Mouse (Mus musculus) MEL (cell line): ENCODE data around the gene Plaur. TPM values are rescaled to one million over a fixed set of nuclear protein-coding genes. Genes with fewer than 3 reads are reported as not detected.

Experiments used
- DNase-seq: peaks from one replicate; pipeline ENCODE4 v3.0.0; 2011; ENCODE audit warnings: low read depth, low spot score
- H3K27ac ChIP-seq: 2 replicates; pipeline ENCODE4 v1.5.1; 2012; ENCODE audit warnings: low read depth, mild to moderate bottlenecking, control low read depth, low read length, moderate library complexity; ENCODE audit not compliant: control insufficient read depth
- H3K27me3 ChIP-seq, 2 experiments: fragments of 150-350 bp in 1 of 2; sonication (generic) in 1 of 2; 2 replicates each; pipeline ENCODE4 v1.6.1; 2012; ENCODE audit warnings: low read length in 2 of 2, mild to moderate bottlenecking in 2 of 2, improper control_type of control experiment in 1 of 2, moderate library complexity in 1 of 2; ENCODE audit not compliant: insufficient read depth in 2 of 2, control insufficient read depth in 1 of 2
- H3K36me3 ChIP-seq, 2 experiments: 2 replicates each; pipeline ENCODE4 v1.6.1; 2012 to 2014; ENCODE audit warnings: low read length in 2 of 2, improper control_type of control experiment in 1 of 2, inconsistent platforms in 1 of 2, mild to moderate bottlenecking in 1 of 2; ENCODE audit not compliant: insufficient read depth in 2 of 2, control insufficient read depth in 1 of 2
- H3K4me1 ChIP-seq, 2 experiments: fragments of 150-350 bp in 1 of 2; sonication (generic) in 1 of 2; 2 replicates each; pipeline ENCODE4 v1.6.1; 2012; ENCODE audit warnings: low read length in 2 of 2, improper control_type of control experiment in 1 of 2, mild to moderate bottlenecking in 1 of 2; ENCODE audit not compliant: insufficient read depth in 2 of 2, control insufficient read depth in 1 of 2
- H3K4me3 ChIP-seq, 2 experiments: fragments of 150-350 bp in 1 of 2; sonication (generic) in 1 of 2; 2 replicates each; pipeline ENCODE4 v1.5.1; 2012; ENCODE audit warnings: low read depth in 2 of 2, low read length in 2 of 2, mild to moderate bottlenecking in 2 of 2, moderate library complexity in 2 of 2, control low read depth in 1 of 2, improper control_type of control experiment in 1 of 2; ENCODE audit not compliant: control insufficient read depth in 1 of 2, insufficient read depth in 1 of 2
- H3K79me2 ChIP-seq: 2 replicates; pipeline ENCODE4 v1.6.1; 2012; ENCODE audit warnings: mild to moderate bottlenecking, low read length, moderate library complexity; ENCODE audit not compliant: control insufficient read depth, poor library complexity, insufficient read depth
- H3K9ac ChIP-seq: 2 replicates; pipeline ENCODE4 v1.6.1; 2012; ENCODE audit warnings: low read depth, mild to moderate bottlenecking, control low read depth, low read length, moderate library complexity; ENCODE audit not compliant: control insufficient read depth, poor library complexity, severe bottlenecking
- H3K9me3 ChIP-seq: fragments of 150-350 bp; sonication (generic); replicated peaks from 2 replicates; pipeline ENCODE4 v1.6.1; 2012; ENCODE audit warnings: mild to moderate bottlenecking, low read length, improper control_type of control experiment, moderate library complexity; ENCODE audit not compliant: insufficient read depth
- CHD1 ChIP-seq: IDR thresholded peaks from 2 replicates; pipeline ENCODE4 v1.6.1; 2012; ENCODE audit warnings: low read depth, mild to moderate bottlenecking, inconsistent platforms, low read length, improper control_type of control experiment
- E2F4 ChIP-seq: IDR thresholded peaks from 2 replicates; pipeline ENCODE4 v1.6.1; 2011; ENCODE audit warnings: low read depth, low read length, improper control_type of control experiment, borderline replicate concordance
- ELF1 ChIP-seq: IDR thresholded peaks from 2 replicates; pipeline ENCODE4 v1.6.1; 2014; ENCODE audit warnings: low read depth, mild to moderate bottlenecking, inconsistent platforms, low read length, improper control_type of control experiment, moderate library complexity
- GABPA ChIP-seq: IDR thresholded peaks from 2 replicates; pipeline ENCODE4 v1.6.1; 2012; ENCODE audit warnings: low read depth, mild to moderate bottlenecking, inconsistent platforms, low read length, improper control_type of control experiment, moderate library complexity
- GATA1 ChIP-seq: IDR thresholded peaks from 2 replicates; pipeline ENCODE4 v1.6.1; 2011; ENCODE audit warnings: low read depth, low read length, improper control_type of control experiment
- KAT2A ChIP-seq: conservative IDR thresholded peaks from 2 replicates; pipeline ENCODE4 v1.6.1; 2012; ENCODE audit warnings: low read depth, low read length, improper control_type of control experiment, inconsistent platforms
- MAFK ChIP-seq: IDR thresholded peaks from 2 replicates; pipeline ENCODE4 v1.6.1; 2011; ENCODE audit warnings: low read depth, mild to moderate bottlenecking, low read length, improper control_type of control experiment, borderline replicate concordance
- MAX ChIP-seq: IDR thresholded peaks from 2 replicates; pipeline ENCODE4 v1.6.1; 2011; ENCODE audit warnings: low read length, improper control_type of control experiment
- MAZ ChIP-seq: IDR thresholded peaks from 2 replicates; pipeline ENCODE4 v1.6.1; 2012; ENCODE audit warnings: low read depth, mild to moderate bottlenecking, inconsistent platforms, low read length, improper control_type of control experiment
- MXI1 ChIP-seq: IDR thresholded peaks from 2 replicates; pipeline ENCODE4 v1.6.1; 2011; ENCODE audit warnings: mild to moderate bottlenecking, low read depth, low read length, improper control_type of control experiment
- MYC ChIP-seq: IDR thresholded peaks from 2 replicates; pipeline ENCODE4 v1.6.1; 2011; ENCODE audit warnings: low read depth, mild to moderate bottlenecking, low read length, improper control_type of control experiment, moderate library complexity
- POLR2AphosphoS5 ChIP-seq: IDR thresholded peaks from 2 replicates; pipeline ENCODE4 v1.6.1; 2012; ENCODE audit warnings: low read depth, borderline replicate concordance, mild to moderate bottlenecking, inconsistent platforms, low read length, moderate library complexity, mixed read lengths
- SIN3A ChIP-seq: IDR thresholded peaks from 2 replicates; pipeline ENCODE4 v1.6.1; 2012; ENCODE audit warnings: low read length, improper control_type of control experiment, inconsistent platforms
- SMC3 ChIP-seq: IDR thresholded peaks from 2 replicates; pipeline ENCODE4 v1.6.1; 2011; ENCODE audit warnings: low read depth, low read length, improper control_type of control experiment
- TCF12 ChIP-seq: IDR thresholded peaks from 2 replicates; pipeline ENCODE4 v1.6.1; 2014; ENCODE audit warnings: low read depth, mild to moderate bottlenecking, inconsistent platforms, low read length, improper control_type of control experiment, moderate library complexity
- USF1 ChIP-seq: IDR thresholded peaks from 2 replicates; pipeline ENCODE4 v1.6.1; 2014; ENCODE audit warnings: low read depth, mild to moderate bottlenecking, inconsistent platforms, low read length, improper control_type of control experiment, moderate library complexity
- ZMIZ1 ChIP-seq: IDR thresholded peaks from 2 replicates; pipeline ENCODE4 v1.6.1; 2012; ENCODE audit warnings: low read depth, mild to moderate bottlenecking, inconsistent platforms, low read length, improper control_type of control experiment, moderate library complexity
- ZNF384 ChIP-seq: IDR thresholded peaks from 2 replicates; pipeline ENCODE4 v1.6.1; 2012; ENCODE audit warnings: low read depth, mild to moderate bottlenecking, inconsistent platforms, low read length, improper control_type of control experiment
- polyA plus RNA-seq, 2 experiments: library from polyadenylated mRNA; stranded (reverse) in 1 of 2; unstranded in 1 of 2; fragments of >175 nt in 1 of 2; fragments of >200 nt in 1 of 2; gene quantifications; 2 replicates each; pipeline versions ENCODE4 v1.2.1 to v1.2.4; 2012; ENCODE audit warnings: low replicate concordance in 2 of 2, low read depth in 1 of 2; ENCODE audit not compliant: insufficient read length in 2 of 2, insufficient read depth in 1 of 2, missing spikeins in 1 of 2
- total RNA-seq: library from RNA; depleted of rRNA; stranded (reverse); fragments of 300-350 nt; gene quantifications from 2 replicates; pipeline ENCODE4 v1.2.3, GENCODE M21; 2012

Gene Plaur
- total and polyA plus RNA-seq, 3 experiments = 8.6 to 9.7 TPM; not detected in 1

DNA sequence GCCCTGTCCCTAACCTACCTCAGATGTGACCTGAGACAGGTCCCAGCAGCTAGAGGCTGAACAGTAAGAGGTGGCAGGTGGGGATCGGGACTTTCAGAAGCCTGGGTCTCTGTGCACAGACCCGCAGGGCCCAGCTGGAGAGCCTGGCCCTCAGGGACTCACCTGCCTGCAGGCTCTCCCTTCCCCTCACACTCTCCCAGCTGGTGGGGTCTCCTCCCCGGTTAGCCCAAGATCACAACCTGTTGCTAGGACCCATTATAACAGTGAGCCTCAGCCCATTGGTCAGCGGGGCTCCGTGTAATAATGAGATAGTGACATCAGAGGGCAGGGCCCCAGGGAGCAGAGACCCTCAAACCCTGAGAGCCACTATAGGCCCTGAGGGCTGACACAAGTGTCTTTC lies 27.0 kb upstream of the Plaur start:
- no peaks in the 10 kb centered on the region for H3K79me2 ChIP-seq
- no peak overlapping the region for H3K4me3 ChIP-seq
- H3K4me1 ChIP-seq = peaks cover 0 to 5% of the 10 kb centered on the region in 2 experiments; a peak in 3 of 4 replicates
- H3K27ac ChIP-seq = no peak overlapping the region
- H3K27me3 ChIP-seq = no peaks in the 10 kb centered on the region
- H3K36me3 ChIP-seq = peaks cover 0 to 6% of the 10 kb centered on the region in 2 experiments; a peak in 2 of 4 replicates
- no peak for DNase-seq
- no peak overlapping the region for H3K9ac ChIP-seq
- H3K9me3 ChIP-seq = no peaks in the 10 kb centered on the region
- TF ChIP-seq ZMIZ1 (no peak), GATA1 (no peak), USF1 (no peak), ZNF384 (no peak), MYC (no peak), CHD1 (no peak), POLR2AphosphoS5 (no peak), GABPA (no peak), KAT2A (no peak), MAFK (no peak), MAX (no peak)

DNA sequence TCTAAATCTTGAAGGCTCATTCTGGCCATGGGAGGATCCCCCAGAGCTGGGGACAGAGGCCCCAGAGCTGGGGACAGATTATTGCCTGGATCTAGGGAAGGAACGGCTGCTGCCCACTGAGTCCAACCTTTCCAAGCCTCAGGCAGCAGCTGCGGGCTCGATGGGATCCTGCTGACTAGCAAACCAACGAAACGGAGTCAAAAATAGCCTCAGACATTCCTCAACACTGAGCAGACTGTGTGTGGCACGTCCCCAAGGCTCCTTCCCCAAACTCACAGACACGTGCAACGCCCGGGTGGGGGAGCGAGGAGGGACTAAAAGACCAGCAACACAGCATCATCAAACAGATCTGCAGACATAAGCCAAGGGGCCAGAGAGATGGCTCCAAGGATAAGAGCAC lies 24.3 kb upstream of the Plaur start:
- Histone ChIP-seq H3K36me3 (peaks cover 0 to 7% of the 10 kb centered on the region in 2 experiments; a peak in 2 of 4 replicates), H3K27me3 (no peaks in the 10 kb centered on the region), H3K4me1 (peaks cover 0 to 8% of the 10 kb centered on the region in 2 experiments; a peak in 3 of 4 replicates), H3K27ac (no peak overlapping the region), H3K4me3 (no peak overlapping the region), H3K9me3 (no peaks in the 10 kb centered on the region), H3K79me2 (no peaks in the 10 kb centered on the region), H3K9ac (no peak overlapping the region)
- no peak for TF ChIP-seq SMC3
- no peak for DNase-seq

DNA sequence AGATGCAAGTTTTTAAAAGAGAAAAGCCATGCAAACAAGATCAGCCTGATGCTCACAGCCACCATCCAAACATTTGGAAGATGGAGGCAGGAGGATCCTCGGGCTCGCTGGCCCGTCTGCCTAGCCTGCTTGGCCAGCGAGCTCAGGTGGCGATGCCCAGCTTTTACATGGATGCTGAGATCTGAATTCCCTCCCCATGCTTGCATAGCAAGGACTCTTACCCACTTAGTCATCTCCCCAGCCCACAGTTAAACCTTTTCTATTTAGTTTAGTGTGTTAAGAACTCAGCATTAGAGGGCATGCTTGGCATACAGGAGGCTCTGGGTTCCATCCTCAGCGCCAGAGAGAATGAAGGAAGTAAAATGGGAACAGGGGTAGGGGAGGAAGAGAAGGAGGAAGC lies 23.1 kb upstream of the Plaur start:
- H3K4me3 ChIP-seq = no peak overlapping the region
- H3K36me3 ChIP-seq = peaks cover 0 to 7% of the 10 kb centered on the region in 2 experiments; a peak in 2 of 4 replicates
- TF ChIP-seq MAFK (no peak), E2F4 (no peak), SMC3 (no peak), MXI1 (no peak), MYC (no peak), MAZ (no peak), TCF12 (no peak), CHD1 (no peak), SIN3A (no peak), ELF1 (no peak)
- H3K9me3 ChIP-seq = no peaks in the 10 kb centered on the region
- no peak overlapping the region for H3K9ac ChIP-seq
- H3K4me1 ChIP-seq = peaks cover 0 to 8% of the 10 kb centered on the region in 2 experiments; a peak in 3 of 4 replicates
- no peaks in the 10 kb centered on the region for H3K79me2 ChIP-seq
- DNase-seq = no peak
- no peak overlapping the region for H3K27ac ChIP-seq
- no peaks in the 10 kb centered on the region for H3K27me3 ChIP-seq
